Mouse (Mus musculus): ENCODE results near the gene Tm2d1. TPM values are rescaled to one million over a fixed set of nuclear protein-coding genes. Genes with fewer than 3 reads are reported as not detected.
"Not testable (repeated sequence)": the region's sequence is repeated elsewhere in the genome, so short reads cannot be mapped to it uniquely, and the experiment has no call there.

Tm2d1 gene
- 80.0 TPM in 2 replicates for polyA plus RNA-seq (2014; fragmentation: Nextera tagmentation; extraction: Ambion mirVana)

GRCm38 (mm10) chr4:98382716-98383424, at the start of gene Tm2d1:
Tm2d1 (minus strand) TSS chr4:98383306.
- Histone ChIP-seq H3K4me3 (ENCODE audit: low read depth, low read length) (peak within 1 kb of the TSS; percentile 69), H3K36me3 (ENCODE audit: control insufficient read depth, insufficient read depth, low read length) (peaks cover 2% of the 10 kb centered on the region; the same call in 1 of the 2 replicates), H3K27ac (replicated peaks; ENCODE audit: low read depth, low read length) (peak within 1 kb of the TSS; percentile 31; the same call in 1 of the 2 replicates), H3K27me3 (ENCODE audit: control insufficient read depth, insufficient read depth, low read length) (no peaks in the 10 kb centered on the region), H3K4me1 (ENCODE audit: control insufficient read depth, insufficient read depth, low read length) (no peaks in the 10 kb centered on the region), H3K9me3 (ENCODE audit: control insufficient read depth, low read length) (no peaks in the 10 kb centered on the region), H3K4me2 (ENCODE audit: low read depth, severe bottlenecking) (peak within 1 kb of the TSS; percentile 39), H3K9ac (ENCODE audit: low read length) (peak within 1 kb of the TSS; percentile 91)
- ATAC-seq (ENCODE audit: insufficient number of reproducible peaks, low FRiP score, low TSS enrichment, low read depth) (peak; percentile 87), DNase-seq (ENCODE audit: low spot score) (peak; percentile 87)
- 2% methylated on average over 46 of the region's 46 CpGs for WGBS

DNA sequence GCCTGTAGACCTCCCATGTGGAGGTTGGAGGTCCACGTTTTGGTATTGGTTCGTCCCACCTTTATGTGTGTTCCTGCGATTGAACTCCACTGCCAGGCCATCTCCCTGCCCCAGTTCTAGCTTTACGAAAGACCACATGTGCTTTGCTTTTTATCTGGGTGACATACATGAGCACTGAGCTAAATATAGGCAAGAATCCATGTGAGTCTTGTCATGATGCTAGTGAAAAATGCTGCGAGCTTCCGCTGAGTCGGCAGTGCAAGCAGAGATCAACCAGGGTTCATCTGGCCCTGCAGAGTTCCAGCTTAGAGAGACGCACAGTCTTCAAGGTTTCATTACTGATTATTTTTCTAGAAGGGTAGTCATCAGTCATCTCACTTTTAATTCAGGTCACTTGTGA, 45.3 kb upstream of the Tm2d1 start:
- H3K4me3 ChIP-seq (ENCODE audit: low read depth, low read length): no peak overlapping the region
- H3K4me2 ChIP-seq (ENCODE audit: low read depth, severe bottlenecking): no peak overlapping the region
- H3K4me1 ChIP-seq (ENCODE audit: control insufficient read depth, insufficient read depth, low read length): no peaks in the 10 kb centered on the region
- no peaks in the 10 kb centered on the region for H3K27me3 ChIP-seq (ENCODE audit: control insufficient read depth, insufficient read depth, low read length)
- no peaks in the 10 kb centered on the region for H3K9me3 ChIP-seq (ENCODE audit: control insufficient read depth, low read length)
- no peak overlapping the region for H3K27ac ChIP-seq (replicated peaks; ENCODE audit: low read depth, low read length)
- WGBS: 90% methylated on average over 8 of the region's 8 CpGs
- no peak overlapping the region for H3K9ac ChIP-seq (ENCODE audit: low read length)
- ATAC-seq (ENCODE audit: insufficient number of reproducible peaks, low FRiP score, low TSS enrichment, low read depth) (no peak), DNase-seq (ENCODE audit: low spot score) (no peak)
- H3K36me3 ChIP-seq (ENCODE audit: control insufficient read depth, insufficient read depth, low read length): no peaks in the 10 kb centered on the region

GRCm38 (mm10) chr4:98415150-98415549, 32.0 kb upstream of the Tm2d1 start:
- H3K9ac ChIP-seq (ENCODE audit: low read length): not testable (repeated sequence)

DNA sequence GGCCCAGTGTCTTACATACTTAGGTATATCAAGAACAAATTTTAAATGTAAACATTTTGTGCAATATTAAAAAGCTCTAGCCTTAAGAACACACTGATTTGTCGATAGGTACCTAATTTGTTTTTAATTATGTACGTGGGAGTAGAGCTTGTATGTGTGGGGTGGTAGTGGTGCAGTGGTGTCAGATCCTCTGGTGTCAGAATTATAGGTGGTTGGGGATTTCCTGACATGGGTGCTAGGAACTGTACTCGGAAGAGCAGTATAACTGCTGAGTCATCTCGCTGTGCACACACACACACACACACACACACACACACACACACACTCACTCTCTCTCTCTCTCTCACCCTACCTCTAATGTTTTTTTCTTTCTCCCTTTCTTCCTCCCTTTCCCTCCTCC, 25.3 kb upstream of the Tm2d1 start:
- 90% methylated on average over 4 of the region's 4 CpGs for WGBS
- ATAC-seq (ENCODE audit: insufficient number of reproducible peaks, low FRiP score, low TSS enrichment, low read depth) (no peak), DNase-seq (ENCODE audit: low spot score) (no peak)
- Histone ChIP-seq H3K4me3 (ENCODE audit: low read depth, low read length) (no peak overlapping the region), H3K27ac (replicated peaks; ENCODE audit: low read depth, low read length) (no peak overlapping the region), H3K27me3 (ENCODE audit: control insufficient read depth, insufficient read depth, low read length) (no peaks in the 10 kb centered on the region), H3K9me3 (ENCODE audit: control insufficient read depth, low read length) (no peaks in the 10 kb centered on the region), H3K9ac (ENCODE audit: low read length) (no peak overlapping the region), H3K4me2 (ENCODE audit: low read depth, severe bottlenecking) (no peak overlapping the region), H3K4me1 (ENCODE audit: control insufficient read depth, insufficient read depth, low read length) (no peaks in the 10 kb centered on the region), H3K36me3 (ENCODE audit: control insufficient read depth, insufficient read depth, low read length) (0 out of 2 replicates have a peak, but pooled peaks cover 2% of the 10 kb centered on the region)

More at GRCm38 (mm10) chr4:98415150-98415549, 32.0 kb upstream of the Tm2d1 start:
- H3K36me3 ChIP-seq (ENCODE audit: control insufficient read depth, insufficient read depth, low read length); H3K4me1 ChIP-seq (ENCODE audit: control insufficient read depth, insufficient read depth, low read length); H3K9me3 ChIP-seq (ENCODE audit: control insufficient read depth, low read length); ATAC-seq (ENCODE audit: insufficient number of reproducible peaks, low FRiP score, low TSS enrichment, low read depth); H3K27ac ChIP-seq (replicated peaks; ENCODE audit: low read depth, low read length); DNase-seq (ENCODE audit: low spot score); H3K4me2 ChIP-seq (ENCODE audit: low read depth, severe bottlenecking); H3K4me3 ChIP-seq (ENCODE audit: low read depth, low read length); H3K27me3 ChIP-seq (ENCODE audit: control insufficient read depth, insufficient read depth, low read length): not testable (repeated sequence)
- WGBS: 97% methylated on average over 8 of the region's 8 CpGs

DNA sequence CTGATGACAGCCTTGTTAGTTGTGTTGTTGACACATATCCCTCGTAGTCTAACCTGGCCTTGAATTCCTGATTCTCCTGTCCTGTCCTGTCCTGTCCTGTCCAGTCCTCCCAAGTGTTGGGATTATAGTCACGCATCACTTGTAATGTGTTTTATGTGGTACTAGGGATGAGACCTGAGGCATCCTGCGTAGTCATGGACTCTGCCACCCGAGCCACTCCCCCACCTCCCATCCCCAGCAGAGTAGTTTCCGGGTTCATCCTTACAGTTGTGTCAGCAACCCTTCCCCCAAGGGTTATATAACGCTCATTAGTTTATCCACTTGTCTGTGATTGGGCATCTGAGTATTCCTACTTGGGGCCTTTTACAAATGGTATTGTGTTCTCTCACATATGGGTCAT, 21.3 kb upstream of the Tm2d1 start:
- ATAC-seq (ENCODE audit: insufficient number of reproducible peaks, low FRiP score, low TSS enrichment, low read depth): no peak
- no peak overlapping the region for H3K9ac ChIP-seq (ENCODE audit: low read length)
- 93% methylated on average over 6 of the region's 6 CpGs for WGBS

GRCm38 (mm10) chr4:98403492-98403891, 20.4 kb upstream of the Tm2d1 start:
- Histone ChIP-seq H3K9ac (ENCODE audit: low read length) (no peak overlapping the region), H3K27me3 (ENCODE audit: control insufficient read depth, insufficient read depth, low read length) (no peaks in the 10 kb centered on the region), H3K4me1 (ENCODE audit: control insufficient read depth, insufficient read depth, low read length) (no peaks in the 10 kb centered on the region), H3K9me3 (ENCODE audit: control insufficient read depth, low read length) (no peaks in the 10 kb centered on the region), H3K36me3 (ENCODE audit: control insufficient read depth, insufficient read depth, low read length) (0 out of 2 replicates have a peak, but pooled peaks cover 2% of the 10 kb centered on the region), H3K4me2 (ENCODE audit: low read depth, severe bottlenecking) (no peak overlapping the region), H3K27ac (replicated peaks; ENCODE audit: low read depth, low read length) (no peak overlapping the region), H3K4me3 (ENCODE audit: low read depth, low read length) (no peak overlapping the region)
- DNase-seq (ENCODE audit: low spot score) (no peak), ATAC-seq (ENCODE audit: insufficient number of reproducible peaks, low FRiP score, low TSS enrichment, low read depth) (no peak)
- WGBS: 89% methylated on average over 4 of the region's 4 CpGs

More for the DNA sequence above, 21.3 kb upstream of the Tm2d1 start:
- Histone ChIP-seq H3K36me3 (ENCODE audit: control insufficient read depth, insufficient read depth, low read length) (0 out of 2 replicates have a peak, but pooled peaks cover 2% of the 10 kb centered on the region), H3K27me3 (ENCODE audit: control insufficient read depth, insufficient read depth, low read length) (no peaks in the 10 kb centered on the region), H3K27ac (replicated peaks; ENCODE audit: low read depth, low read length) (no peak overlapping the region), H3K4me1 (ENCODE audit: control insufficient read depth, insufficient read depth, low read length) (no peaks in the 10 kb centered on the region), H3K4me2 (ENCODE audit: low read depth, severe bottlenecking) (no peak overlapping the region), H3K9me3 (ENCODE audit: control insufficient read depth, low read length) (no peaks in the 10 kb centered on the region), H3K4me3 (ENCODE audit: low read depth, low read length) (no peak overlapping the region)
- no peak for DNase-seq (ENCODE audit: low spot score)

- DNase-seq (ENCODE audit: low spot score) (no peak), ATAC-seq (ENCODE audit: insufficient number of reproducible peaks, low FRiP score, low TSS enrichment, low read depth) (no peak)
- WGBS: 78% methylated on average over 2 of the region's 2 CpGs
- no peak overlapping the region for H3K4me3 ChIP-seq (ENCODE audit: low read depth, low read length)
- H3K27ac ChIP-seq (replicated peaks; ENCODE audit: low read depth, low read length): no peak overlapping the region
- H3K9me3 ChIP-seq (ENCODE audit: control insufficient read depth, low read length): no peaks in the 10 kb centered on the region
- H3K36me3 ChIP-seq (ENCODE audit: control insufficient read depth, insufficient read depth, low read length): no peaks in the 10 kb centered on the region
- no peak overlapping the region for H3K4me2 ChIP-seq (ENCODE audit: low read depth, severe bottlenecking)
- H3K27me3 ChIP-seq (ENCODE audit: control insufficient read depth, insufficient read depth, low read length): no peaks in the 10 kb centered on the region
- no peak overlapping the region for H3K9ac ChIP-seq (ENCODE audit: low read length)
- H3K4me1 ChIP-seq (ENCODE audit: control insufficient read depth, insufficient read depth, low read length): no peaks in the 10 kb centered on the region
Measured at GRCm38 (mm10) chr4:98401584-98401962, 18.5 kb upstream of the Tm2d1 start.

GRCm38 (mm10) chr4:98400926-98401583, 17.9 kb upstream of the Tm2d1 start:
- H3K27me3 ChIP-seq (ENCODE audit: control insufficient read depth, insufficient read depth, low read length): no peaks in the 10 kb centered on the region
- no peak overlapping the region for H3K27ac ChIP-seq (replicated peaks; ENCODE audit: low read depth, low read length)

More at GRCm38 (mm10) chr4:98400926-98401583, 17.9 kb upstream of the Tm2d1 start:
- no peaks in the 10 kb centered on the region for H3K4me1 ChIP-seq (ENCODE audit: control insufficient read depth, insufficient read depth, low read length)
- H3K36me3 ChIP-seq (ENCODE audit: control insufficient read depth, insufficient read depth, low read length): no peaks in the 10 kb centered on the region
- DNase-seq (ENCODE audit: low spot score) (no peak), ATAC-seq (ENCODE audit: insufficient number of reproducible peaks, low FRiP score, low TSS enrichment, low read depth) (no peak)
- H3K4me3 ChIP-seq (ENCODE audit: low read depth, low read length): no peak overlapping the region
- 21% methylated on average over 6 of the region's 6 CpGs for WGBS
- H3K9me3 ChIP-seq (ENCODE audit: control insufficient read depth, low read length): no peaks in the 10 kb centered on the region
- H3K9ac ChIP-seq (ENCODE audit: low read length): no peak overlapping the region
- H3K4me2 ChIP-seq (ENCODE audit: low read depth, severe bottlenecking): no peak overlapping the region

Measured in limb, embryonic 11.5 days (tissue).